Mouse (Mus musculus) urinary bladder, adult 18-20 months (tissue): Measurements from ENCODE around the gene Myo1a.

Experiments used
- DNase-seq, 2 experiments: peaks; one replicate each; pipeline ENCODE4 v3.0.0; 2022; ENCODE audit warnings: low spot score in 2 of 2, mixed read lengths in 2 of 2

Myo1a gene

DNA sequence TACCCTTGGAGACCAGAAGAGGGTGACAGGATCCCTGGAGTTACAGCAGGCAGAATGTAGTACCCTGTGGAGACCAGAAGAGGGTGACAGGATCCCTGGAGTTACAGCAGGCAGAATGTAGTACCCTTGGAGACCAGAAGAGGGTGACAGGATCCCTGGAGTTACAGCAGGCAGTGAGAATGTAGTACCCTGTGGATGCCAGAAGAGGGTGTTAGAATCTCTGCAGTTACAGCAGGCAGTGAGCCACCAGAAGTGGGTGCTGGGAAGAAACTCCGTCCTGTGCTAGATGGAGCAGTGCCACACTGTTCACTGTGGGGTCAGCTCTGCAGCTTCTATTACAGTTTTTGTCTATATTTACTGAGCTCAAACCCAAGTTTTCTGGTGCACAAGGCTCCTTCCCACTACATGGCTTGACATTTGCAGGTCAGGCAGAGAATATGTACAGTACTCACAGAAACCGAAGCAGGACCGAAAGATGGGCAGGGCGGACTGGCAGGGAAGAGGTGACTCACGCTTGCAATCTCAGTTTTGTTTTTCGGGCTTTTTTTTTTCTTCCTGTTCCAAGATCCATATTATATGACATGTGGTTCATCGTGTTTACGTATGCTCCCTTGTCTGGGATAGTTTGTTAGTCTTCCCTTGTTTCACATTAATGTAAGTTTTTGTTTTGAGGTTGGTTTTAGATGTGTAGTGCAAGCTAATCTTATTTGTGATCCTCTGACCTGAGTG, 30.0 kb upstream of the Myo1a start:
- peak; percentile 63 to 85 for DNase-seq

DNA sequence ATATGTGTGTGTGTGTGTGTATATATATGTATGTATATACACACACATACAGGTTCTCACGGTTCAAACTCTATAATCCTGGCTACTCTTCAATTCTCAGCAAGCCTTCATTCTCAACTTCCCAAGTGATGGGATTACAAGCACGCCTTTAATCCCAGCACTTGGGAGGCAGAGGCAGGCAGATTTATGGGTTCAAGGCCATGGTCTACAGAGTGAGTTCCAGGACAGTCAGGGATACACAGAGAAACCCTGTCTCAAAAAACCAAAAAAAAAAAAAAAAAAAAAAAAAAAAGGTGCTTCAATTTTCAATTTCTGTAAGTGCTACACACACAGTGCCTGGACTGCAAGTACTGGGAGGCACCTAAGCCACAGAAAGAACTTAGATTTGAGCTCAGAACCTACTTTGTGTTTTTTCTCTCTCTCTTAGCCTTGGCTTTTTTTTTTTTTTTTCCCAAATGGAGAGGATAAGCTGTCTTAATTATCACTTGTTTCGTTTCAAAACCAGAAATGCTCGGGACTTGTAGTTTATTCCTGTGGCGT, 29.0 kb upstream of the Myo1a start:
- no peak for DNase-seq

DNA sequence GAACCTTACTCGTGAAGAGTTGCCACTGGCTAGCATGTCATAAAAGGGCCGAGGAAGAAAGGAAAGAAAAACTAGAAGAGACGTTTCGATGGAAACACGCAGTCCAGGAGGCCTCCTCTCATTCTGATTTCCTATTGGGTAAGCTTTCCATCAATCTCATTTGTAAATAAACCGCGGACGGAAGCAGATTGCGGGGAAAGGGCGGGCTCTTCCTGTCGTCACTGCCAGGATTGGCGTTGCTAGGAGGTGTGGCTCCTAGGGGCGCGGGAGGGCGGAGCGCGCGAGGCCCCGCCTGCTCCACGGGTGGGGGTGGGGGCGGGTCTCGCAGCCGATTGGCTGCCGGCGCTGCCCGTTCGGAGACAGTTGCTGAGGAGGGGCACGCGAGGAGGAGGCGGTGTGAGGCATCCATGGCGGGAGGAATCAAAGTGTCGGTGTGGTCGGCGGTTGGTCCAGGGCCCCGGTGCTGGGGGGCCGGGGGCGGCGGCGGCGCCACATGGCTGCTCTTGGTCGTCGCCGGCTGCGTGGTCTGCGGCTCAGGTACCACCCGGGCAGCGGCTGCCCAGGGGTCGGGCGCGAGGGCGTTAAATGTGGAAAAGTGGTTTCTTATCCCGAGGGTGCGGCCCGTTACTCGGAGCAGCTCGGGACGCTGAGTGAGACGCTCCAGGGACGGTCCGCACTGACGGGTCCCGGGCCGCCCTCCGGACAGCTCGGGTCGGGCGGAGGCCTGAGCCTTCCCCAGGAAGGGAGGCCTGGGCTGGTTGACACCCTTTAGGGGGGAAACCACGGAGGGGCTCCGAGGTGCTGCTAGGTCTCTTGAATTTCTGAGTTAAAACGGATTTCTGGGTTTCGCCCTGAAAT, 28.1 kb upstream of the Myo1a start:
- peak; percentile 74 to 90 for DNase-seq

DNA sequence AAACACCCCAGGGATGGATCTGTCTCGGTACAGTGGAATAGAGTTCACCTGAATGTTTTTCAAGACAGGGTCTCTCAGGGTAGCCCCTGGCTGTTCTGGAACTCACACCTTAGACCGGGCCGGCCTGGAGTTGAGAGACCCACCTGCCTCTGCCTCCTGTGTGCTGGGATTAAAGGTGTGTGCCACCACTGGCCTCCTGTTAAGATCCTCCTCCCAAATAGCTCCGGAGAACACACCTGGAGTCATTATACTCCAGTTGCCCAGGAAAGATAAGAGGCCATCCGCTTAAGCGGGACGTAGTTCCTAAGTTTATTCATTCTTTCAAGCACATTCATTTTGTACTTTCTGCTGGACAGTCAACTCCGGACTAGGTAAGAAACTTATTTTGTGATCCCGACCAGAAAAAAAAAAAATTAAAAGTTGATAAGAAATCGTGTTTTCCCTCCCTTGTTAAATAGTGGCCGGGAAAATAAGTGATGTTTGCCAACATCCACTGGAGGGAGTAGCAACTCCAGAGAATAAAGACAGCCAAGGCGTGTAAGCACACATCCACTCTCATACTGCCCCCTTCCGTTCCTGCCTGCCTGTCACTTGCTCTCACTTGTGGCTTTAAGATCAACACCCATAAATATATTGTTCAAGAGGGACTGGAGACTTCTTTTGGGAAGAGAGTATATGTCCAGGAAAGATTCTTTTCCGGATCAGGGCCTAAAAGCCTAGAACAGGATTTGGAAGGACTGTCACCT, 27.2 kb upstream of the Myo1a start:
- peak in 1 of 2 experiments; percentile 48 for DNase-seq

DNA sequence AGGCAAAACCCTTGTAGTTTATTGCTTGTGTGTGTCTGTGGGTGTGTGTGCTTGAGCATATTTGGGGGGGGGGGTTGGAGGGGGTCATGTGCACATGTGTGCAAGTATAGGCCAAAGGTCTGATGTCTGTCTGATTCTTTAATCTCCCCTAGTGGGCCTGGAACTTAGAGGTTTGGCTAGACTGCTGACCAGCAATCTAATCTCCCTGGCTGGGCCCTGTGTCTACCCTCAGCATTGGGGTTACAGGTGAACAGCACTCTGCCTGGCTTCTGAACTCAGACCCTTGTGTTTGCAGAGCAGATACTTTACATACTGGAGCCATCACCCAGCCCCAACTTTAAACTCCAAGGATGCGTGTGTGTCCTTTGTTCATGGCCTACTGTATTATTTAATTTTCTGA, 25.8 kb upstream of the Myo1a start:
- no peak for DNase-seq

DNA sequence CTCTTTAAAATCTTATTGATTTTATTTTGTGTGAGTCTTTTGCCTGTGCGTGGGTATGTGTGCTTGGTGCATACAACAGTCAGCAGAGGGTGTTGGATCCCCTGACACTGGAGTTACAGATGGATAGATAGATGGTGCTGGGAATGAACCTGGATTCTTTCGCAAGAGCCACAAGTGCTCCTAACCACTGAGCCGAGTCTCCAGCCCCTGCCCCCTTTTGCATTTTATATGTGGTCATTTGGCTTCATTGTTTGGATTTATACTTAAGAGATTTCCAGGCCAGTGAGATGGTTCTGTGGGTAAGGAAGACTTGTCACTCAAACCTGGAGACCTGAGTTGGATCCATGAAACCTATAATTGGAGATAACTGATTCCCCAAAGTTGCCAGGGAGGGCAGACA, 25.1 kb upstream of the Myo1a start:
- DNase-seq = no peak

DNA sequence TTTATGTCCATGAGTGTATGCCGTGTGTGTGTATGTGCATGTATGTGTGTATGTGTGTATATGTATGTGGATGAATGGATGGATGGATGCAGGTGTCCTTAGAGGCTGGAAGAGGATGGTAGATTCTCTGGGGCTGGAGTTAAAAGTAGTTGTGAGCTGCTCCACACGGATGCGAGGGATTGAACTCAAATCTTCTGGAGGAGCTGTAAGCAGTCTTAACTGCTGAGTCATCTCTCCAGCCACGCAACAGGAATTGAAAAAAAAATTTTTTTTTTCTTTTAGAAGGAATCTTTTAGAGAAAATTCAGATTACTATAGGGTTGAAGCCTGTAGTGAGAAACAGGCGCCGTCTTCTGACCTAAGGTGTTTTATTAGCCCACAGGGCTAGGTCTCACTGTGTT, 22.1 kb upstream of the Myo1a start:
- no peak for DNase-seq

DNA sequence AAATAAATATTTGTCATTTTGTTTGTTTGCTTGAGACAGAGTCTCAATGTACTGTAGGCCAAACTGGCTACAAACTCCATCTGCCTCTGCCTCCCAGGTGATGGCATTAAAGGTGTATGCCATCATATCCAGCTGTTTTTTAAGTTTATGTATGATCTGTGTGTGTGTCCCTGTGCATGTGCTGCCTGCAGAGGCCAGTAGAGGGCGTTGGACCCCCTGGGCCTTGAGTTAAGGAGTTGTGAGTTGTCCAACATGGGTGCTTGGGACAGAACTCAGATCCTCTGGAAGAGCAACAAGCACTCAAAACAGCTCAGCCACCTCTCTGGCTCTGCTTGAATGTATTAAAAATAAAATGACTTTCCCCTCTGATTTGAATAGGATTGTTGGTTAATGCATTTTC, 13.9 kb upstream of the Myo1a start:
- no peak for DNase-seq

DNA sequence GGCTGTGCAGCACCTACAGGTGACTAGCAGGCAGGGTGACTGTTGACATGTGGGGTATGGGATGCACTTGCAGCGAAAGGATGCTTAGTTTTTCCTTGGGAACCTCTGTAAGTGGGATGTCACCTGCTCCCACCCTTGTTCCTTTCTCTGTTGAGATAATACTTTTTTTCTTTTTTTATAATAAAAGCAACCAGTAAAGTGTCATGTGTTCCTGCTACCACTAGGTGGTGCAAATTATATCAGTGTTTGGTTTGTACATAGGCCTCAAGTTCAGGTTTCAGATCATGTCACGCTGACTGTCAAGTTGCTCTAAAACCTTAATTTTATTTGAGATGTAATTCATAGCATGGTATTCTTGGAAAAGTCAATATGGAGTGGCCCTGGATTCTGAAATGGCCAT, 10.3 kb upstream of the Myo1a start:
- DNase-seq = no peak

DNA sequence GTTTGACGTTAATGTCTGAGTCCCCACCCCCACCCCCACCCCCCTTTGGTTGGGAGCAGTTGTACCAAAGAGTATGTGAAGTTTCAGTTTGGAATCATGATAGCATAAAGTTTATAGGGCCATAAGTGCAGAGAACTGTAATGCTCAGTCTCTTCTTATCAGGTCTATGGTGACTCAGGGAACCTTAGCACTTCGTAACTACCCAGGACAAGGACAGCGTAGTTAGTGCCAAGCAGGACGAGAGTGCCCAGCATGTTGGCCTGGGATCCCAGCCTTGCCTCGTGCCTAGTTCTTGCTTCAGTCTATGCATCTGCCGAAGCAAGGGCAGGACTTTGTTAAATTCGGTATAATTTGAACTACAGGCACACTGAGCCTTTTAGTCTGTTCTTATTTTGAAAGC, 9.2 kb upstream of the Myo1a start:
- no peak for DNase-seq

DNA sequence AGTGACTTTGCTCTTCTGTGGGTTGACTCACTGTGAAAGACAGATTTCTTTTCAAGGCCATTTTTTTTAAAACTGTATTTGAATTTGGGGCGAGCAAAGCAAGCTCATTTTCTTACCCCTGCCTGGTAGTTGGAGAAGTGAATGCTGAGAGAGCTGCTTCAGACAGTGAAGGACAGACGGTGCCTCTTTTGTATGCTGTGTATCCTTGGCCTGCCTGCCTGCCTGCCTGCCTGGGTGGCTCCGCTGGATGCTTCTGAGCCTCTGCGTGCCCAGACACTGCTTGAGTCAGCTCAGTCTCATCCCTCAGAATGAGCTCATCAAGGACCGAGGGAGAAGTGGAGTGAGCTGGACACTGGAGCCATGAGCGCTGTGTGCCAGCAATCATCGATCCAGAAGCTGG, 6.0 kb upstream of the Myo1a start:
- no peak for DNase-seq

DNA sequence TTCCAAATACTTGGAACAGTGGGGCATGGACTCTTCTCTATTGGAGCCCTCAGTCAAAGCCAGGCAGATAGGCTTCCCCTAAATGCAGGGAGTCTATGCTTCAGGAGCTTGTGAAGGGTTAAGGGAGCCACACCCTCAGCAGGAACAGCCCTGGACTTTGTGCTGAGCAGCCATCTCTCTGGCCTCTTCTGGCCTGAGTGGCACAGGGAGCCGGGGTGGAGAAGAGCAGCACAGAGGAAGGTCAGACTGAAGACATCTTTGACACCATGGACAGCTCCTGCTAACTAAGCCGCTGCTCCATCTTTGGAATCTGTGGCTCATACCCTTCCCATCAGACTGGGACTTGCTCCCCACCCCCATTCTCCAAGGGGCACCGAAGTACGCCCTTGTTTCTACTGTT, 1.7 kb upstream of the Myo1a start:
- DNase-seq = no peak

DNA sequence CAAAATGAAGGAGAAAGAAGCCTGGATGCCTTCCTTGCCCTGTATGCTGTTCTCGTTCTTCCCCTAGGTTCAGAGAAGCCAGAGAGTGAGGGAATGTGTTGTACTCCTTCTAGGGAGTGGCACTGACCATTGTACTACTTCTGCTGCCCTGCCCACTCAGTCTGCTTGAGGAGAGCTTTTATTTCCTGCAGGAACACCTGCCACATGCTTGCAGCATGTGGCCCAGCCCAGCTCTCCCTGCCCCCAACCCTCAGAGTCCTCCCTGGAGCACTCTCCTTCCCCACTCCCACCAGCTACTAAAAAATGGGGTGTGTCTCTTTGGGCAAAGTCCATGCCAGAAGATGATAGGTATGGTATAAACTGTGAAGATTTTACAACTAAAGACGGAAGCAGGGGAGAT, 677 bp upstream of the Myo1a start:
- no peak for DNase-seq

DNA sequence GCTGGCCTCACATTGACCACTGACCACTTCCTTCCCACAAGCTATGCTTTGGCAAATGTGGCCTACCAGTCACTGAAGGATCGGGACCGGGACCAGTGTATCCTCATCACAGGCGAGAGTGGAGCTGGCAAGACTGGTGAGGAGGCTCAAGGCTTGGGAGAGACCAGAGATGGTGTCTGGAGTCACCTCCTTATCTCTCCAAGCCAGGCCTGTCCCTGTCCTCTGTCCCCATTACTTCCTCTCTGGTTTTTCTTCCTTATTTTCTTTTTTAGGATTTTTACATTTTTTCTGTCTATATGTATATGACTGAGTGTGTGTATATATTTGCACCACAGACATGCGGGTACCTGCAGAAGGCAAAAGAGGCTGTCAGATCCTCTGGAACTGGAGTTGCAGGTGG, 813 bp downstream of the Myo1a start:
- DNase-seq = no peak

DNA sequence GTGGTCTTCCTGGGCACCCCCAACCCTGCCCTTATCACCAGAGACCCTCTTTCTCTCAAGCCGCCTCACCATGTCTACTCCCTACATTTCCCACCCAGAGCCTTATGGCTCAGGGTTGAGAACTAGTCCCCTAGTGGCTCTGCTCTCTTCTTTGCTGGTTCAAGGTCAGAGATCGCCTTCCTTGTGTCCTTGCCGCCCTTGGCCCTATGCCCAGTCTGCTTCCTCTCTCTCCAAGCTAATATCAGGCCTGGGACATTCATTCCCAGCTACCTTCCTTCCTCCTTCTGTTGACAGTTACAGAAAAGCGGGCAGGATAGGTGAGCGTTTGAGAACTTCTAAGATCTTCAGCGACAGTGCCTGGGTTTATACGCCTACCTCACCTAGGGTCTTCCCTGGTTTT, 2.8 kb downstream of the Myo1a start:
- DNase-seq = no peak

DNA sequence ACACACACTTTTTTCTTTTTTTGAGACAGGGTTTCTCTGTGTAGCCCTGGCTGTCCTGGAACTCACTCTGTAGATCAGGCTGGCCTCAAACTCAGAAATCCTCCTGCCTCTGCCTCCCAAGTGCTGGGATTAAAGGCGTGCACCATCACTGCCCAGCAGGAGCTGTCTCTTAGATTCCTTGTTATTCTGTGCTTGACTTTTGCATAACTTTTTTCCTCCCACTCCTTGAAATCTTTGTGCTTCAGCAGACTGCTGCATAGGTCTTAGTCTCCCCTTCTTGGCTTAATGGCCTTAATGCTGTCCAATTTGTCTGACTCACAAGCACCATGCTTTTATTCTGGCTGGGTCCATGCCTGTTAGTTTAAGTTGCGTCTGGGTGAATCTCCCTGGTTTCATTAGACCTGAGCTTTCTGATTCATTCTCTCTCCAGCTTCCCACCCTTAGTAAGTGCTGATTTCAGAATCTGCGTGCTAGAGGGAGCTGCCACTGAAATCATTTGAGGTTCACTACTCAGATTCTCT, 3.9 kb downstream of the Myo1a start:
- DNase-seq = no peak

DNA sequence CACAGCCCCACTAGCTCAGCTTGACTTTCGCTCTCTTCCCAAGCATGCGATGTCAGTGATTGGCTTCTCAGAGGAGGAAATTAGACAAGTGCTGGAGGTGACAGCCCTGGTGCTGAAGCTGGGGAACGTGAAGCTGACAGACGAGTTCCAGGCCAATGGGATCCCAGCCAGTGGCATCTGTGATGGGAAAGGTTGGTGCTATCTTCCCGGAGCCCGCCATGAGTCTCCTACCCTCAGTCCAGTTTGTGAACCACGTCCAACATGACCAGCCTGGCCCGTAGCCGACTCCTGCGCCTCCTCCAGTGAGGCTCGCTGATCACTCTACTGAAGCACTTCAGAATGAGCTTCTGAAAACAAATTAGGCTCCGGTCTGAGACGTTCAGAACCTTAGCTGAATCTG, 5.4 kb downstream of the Myo1a start:
- DNase-seq = no peak

DNA sequence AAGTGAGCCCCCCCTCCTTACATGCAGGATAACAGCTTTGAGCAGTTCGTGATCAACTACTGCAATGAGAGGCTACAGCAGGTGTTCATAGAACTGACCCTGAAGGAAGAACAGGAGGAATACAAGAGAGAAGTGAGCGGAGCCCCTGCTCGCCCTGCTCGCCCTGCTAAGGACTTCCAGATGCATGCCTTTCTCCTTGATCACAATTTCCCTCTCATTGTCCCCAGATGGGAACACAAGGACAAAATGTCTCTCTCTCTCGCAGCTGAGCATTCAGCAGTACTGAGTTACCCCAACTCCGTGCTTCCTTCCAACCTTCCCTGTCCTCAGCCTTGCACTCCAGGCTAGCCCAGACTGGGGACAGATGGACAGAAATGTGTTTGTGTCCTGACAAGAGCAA, 7.8 kb downstream of the Myo1a start:
- no peak for DNase-seq

DNA sequence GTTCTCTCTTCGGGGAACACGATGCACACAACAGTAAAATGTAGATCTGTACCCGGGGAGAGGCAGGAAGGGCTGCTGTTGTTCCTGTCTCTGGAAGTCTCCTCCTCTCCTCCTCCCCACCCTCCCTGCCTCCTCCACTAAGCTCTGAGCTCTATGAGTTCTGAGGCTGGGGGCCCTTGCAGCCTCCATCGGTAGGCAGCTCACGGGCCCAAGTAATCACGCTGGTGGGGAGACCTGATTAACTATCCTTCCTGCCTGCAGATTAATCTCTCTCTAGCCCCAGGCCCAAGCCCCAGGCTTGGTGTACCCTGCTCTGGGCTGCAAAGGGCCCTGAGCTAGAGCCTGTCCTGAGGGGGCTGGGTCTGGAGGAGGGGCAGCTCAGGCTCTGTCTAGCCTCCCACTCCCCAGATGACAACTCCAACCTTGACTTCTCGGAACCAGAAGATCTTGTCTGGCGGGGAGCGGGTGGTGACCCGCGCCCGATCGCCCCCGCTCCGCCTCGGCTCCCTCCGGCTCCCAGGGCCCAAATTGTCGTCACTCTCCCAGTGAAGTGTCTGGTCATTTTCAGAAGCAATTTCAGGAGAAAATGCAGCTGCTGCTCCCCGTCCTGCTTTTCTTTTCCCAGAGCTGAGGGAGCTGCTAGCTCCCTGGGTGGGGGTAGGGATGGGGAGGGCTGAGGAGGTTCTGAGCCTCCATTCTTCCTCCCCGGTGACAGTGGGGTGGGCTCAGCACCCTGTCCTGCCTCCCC, 16.9 kb downstream of the Myo1a start:
- no peak for DNase-seq

DNA sequence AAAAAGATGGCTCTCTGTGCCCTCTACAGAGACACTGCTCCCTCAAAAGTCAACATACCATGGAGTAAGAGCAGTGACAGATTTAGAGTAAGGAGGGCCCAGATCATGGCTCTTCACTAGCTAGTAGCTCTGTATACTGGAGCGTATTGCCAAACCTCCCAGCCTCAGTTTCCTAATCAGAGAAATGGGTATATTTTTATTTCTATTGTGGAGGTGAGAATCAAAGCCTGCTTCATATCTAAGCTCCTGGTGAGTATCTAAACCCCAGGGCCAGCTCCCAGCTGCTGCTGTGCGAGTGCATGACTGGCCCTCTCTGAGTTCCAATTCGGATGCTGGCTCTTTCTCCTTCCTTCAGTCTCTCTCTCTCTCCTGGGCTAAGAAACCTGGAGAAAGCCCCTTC, 19.2 kb downstream of the Myo1a start, which contains the start of gene Tac2:
Gene Tac2, plus strand, starts transcription at position 301 of the 400 bp plus-strand sequence.
- DNase-seq = no peak

DNA sequence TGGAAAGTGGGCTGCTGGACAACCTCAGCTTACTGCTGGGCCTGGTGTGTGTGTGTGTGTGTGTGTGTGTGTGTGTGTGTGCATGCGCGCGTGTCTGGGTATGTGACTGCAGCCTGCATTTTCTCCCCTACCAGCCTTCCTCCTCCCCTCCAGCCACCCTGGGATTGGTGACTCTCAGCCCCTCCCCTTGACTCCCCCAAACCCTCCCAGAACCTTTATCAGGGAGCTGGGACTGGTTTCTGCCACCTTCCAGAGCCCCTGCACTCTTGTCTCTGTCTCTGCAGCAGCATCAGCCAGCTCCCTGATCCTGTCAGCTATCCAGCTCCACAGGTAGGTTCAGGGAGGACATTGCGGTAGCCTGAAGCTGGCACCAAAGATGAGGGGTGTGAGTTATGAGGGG, 20.2 kb downstream of the Myo1a start:
- DNase-seq = no peak
